Mouse (Mus musculus): ENCODE data around the gene Gprin2.

Gene Gprin2

DNA sequence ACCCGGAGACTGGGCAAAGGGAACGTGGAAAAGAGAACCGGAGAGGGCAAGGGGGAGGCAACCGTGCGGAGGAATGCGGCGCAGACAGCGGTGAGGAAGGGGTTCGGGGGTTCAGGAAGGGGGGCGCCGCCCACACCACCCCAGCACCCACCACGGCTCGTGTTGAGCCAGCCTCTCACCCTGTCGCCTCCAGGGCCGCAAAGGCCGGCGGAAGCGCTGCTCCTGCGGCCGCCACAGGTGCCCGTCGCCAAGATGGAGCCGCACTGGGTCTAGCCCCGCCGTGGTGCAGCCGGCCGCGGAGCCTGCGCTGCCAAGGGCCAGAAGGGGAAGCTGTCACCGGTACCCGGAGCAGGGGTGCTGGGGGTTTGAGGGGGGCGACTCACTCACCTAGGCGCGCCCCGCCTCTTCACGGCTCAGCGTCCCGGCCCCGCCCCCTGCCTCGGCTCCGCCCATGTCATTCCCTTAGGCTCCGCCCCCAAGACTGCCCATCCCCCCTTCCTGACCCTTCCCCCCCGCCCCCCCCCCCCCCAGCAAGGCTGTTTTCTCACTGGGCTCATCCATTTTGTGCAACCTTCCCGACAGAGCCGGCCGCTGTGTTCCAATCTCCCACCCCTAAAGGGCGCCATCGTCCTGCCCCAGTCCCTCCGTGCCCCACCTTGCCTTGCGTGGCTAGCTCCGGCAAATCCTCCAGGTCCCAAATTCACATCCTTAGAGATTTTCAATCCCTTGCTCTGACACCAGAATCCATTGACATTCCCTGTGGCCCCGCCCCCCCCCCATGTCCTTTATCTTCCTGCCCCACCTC is at the start of gene Gprin2:
Gprin2 (minus strand) TSS at position 423 of the 805 bp plus-strand sequence.
- no peak for DNase-seq (ENCODE audit: low spot score in 2 of 2)

DNA sequence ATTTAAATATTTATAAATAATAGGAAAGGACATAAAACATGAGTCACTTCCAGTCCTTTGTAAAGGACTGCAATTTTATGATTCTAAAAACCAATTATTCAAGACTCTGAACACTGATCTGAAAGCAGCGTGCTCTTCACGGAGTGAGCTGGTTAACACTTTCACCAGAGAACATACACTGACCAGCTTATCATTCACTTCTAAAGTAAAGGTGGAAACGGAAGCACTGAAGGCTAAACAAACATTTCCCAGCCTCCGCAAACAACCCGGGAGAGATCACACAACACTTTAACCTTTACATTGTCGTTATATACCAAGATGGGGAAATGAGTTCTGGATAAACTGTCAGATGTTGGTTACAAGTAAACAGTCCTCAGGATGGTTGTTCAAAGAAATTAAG is 39.2 kb upstream of the Gprin2 start:
- no peak for DNase-seq (ENCODE audit: low spot score in 2 of 2)

GRCm38 (mm10) chr14:34240263-34240662 is 38.8 kb upstream of the Gprin2 start:
- DNase-seq (ENCODE audit: low spot score in 2 of 2) = no peak

- peak in 1 of 2 experiments; percentile 40 for DNase-seq (ENCODE audit: low spot score in 2 of 2)
Measured at GRCm38 (mm10) chr14:34234630-34235380, 33.4 kb upstream of the Gprin2 start.

GRCm38 (mm10) chr14:34233846-34234245 is 32.4 kb upstream of the Gprin2 start:
- DNase-seq (ENCODE audit: low spot score in 2 of 2) = no peak

GRCm38 (mm10) chr14:34232866-34233680 is 31.6 kb upstream of the Gprin2 start:
- no peak for DNase-seq (ENCODE audit: low spot score in 2 of 2)

DNA sequence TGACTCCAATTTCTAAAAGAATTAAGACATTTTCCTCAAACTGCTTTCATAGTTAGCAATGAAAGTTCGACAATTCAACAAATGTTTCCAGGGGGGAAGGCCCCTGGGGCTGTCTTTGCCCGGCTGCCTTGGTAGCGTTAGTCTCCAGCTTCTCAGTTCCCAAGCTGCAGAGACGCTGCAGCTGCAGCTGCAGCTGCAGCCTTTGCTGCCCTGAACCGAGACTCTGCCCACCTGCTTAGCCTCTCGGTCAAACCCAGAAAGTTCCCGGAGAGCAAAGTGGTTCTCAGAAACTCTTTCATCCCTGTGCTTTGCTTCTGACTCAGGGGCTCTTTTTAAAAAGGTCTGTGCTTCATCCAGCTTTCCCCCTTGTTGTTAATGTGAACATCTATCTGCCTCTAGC is 30.9 kb upstream of the Gprin2 start:
- no peak for DNase-seq (ENCODE audit: low spot score in 2 of 2)

DNA sequence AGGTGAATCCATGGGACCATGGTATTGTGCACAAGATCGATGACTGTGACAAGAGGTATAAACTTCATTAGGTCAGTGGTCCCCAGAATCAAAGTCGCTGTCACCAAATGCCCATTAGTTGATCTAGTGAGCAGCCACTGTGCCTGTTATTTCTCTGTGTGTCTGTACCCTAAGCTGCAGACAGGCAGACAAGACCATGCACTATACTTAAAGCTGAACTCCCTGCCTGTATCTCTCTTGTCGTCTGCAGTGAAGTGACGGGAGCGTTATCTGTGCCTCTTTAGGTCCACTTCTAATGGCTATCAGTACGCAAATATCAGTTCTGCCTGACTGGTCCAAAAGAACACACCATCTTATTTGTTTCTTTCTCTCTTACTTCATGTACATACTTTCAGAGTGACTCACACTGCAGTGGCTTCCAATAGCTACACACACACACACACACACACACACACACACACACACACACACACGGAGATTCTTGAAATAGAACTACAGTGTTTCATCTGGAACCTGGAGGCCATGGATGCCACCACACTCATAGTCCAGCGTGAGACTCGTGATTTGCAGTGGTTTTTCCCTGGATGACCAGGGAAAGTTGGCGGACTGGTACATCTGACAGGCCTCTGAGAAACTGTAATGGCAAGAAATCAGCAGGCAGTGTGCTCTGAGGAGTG is 27.5 kb upstream of the Gprin2 start:
- no peak for DNase-seq (ENCODE audit: low spot score in 2 of 2)

DNA sequence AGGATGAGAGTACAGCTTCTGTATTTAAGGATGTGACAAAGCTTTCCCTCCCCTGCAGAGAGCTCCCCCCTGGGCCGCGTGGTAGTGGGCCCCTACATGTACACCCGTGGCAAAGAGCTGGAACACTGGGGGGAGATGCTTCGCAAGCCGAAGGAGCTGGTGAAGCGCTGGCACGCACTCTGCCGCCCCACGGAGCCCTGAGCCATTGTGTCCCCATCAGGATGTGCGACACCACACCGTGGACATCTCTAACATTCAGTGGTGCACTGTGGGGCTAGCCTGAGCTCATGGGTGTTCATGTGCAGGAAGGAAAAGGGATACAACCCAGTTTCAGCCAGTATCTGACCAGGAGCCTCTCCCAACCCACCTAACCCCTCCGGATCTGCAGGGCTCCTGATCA is 26.5 kb upstream of the Gprin2 start:
- DNase-seq (ENCODE audit: low spot score in 2 of 2) = no peak

DNA sequence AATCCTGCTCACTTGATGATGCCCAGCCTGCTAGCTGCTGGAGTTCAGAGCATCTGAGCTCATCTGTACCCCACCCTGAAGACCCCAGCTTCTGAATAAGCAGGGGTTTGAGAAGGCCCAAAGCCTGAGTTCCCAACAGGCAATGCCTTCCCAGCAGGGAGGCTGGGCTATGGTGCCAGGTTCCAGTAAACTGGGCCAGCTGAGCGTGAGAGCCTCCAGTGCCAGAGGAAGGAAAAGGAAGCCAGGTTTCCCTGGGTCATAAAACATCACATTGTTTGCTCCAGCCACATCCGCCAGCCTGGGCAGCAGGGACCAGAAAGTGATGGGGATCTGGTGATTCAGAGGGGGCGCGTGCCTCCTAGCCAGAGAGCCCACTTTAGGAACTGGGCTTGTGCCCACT is 25.1 kb upstream of the Gprin2 start:
- DNase-seq (ENCODE audit: low spot score in 2 of 2) = no peak

DNA sequence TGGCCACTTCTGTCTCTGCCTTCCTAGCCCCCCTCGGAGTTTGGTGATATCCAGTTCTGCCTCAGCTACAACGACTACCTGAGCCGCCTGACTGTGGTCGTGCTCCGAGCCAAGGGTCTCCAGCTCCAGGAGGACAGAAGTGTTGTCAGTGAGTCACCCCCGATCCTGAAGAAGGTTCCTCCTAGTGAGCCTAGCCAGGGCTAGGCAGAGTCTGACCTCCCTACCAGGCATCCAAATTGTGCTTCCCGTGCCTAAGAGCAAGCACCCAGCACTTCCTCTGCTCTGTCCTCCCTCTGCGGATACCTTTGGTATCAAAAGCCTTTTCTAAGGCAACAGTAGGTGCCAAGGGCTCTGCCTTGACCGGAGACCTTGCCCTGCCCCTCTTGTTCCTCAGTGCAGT is 24.5 kb upstream of the Gprin2 start:
- DNase-seq (ENCODE audit: low spot score in 2 of 2) = no peak

GRCm38 (mm10) chr14:34223362-34223898 is 22.0 kb upstream of the Gprin2 start:
- DNase-seq (ENCODE audit: low spot score in 2 of 2) = no peak

GRCm38 (mm10) chr14:34221416-34222077 is 20.1 kb upstream of the Gprin2 start:
- DNase-seq (ENCODE audit: low spot score in 2 of 2) = no peak

- no peak for DNase-seq (ENCODE audit: low spot score in 2 of 2)
Measured at GRCm38 (mm10) chr14:34220426-34220825, 19.0 kb upstream of the Gprin2 start.

DNA sequence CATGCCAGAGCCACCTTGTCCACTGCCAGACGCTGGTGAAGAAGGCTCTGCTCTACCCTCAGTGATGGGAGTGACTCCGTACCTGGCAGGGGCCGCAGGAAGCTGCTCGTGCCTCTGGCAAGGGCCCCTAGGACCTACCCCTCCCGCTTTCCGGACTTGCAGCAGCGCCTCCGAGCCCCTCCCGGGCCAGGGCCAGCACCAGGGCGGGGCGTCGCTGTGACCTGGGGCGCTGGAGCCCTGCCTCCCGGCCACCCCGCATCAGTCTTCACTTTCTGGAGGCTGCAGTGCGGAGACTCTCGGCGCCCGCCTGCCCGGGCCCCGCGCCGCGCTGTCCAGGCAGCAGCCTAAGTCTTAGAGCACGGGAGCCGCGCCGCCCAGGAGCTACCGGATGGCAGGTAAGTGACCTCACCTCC is 18.3 kb upstream of the Gprin2 start:
- DNase-seq (ENCODE audit: low spot score in 2 of 2) = no peak

- DNase-seq (ENCODE audit: low spot score in 2 of 2) = no peak
Measured at GRCm38 (mm10) chr14:34219295-34219694, 17.8 kb upstream of the Gprin2 start, which contains the start of gene Syt15. TSS of gene Syt15 (plus strand) at chr14:34219595.

DNA sequence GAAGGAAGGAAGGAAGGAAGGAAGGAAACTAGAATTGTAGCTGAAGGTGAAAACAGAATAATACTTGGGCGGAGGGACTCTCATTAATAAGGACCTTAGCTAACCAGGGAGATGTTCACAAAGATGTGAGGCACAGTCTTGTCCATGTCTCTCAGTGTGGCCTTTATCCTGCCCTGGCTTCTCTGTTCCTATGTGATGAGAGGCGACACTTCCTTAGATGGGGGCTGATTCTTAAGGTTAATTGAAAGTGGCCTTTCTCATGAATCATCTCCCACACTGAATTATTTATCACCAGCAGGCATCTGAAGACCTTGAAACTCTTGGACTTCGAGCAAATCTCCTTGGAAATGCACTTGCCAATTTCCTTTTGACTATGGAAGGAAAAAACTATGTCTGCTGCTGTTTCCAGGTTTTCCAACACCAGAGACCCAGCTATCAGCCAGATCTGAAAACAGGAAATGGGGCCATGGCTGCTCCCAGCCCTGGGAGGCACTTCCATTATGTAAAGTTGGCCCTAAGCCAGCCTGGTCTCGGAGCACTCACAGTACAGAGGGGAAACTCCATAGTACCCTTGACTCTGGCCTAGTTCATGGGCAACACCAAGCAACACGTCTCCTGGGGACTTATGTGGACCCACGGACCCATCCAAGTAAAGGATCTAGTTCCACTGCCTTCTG is 14.1 kb upstream of the Gprin2 start:
- DNase-seq (ENCODE audit: low spot score in 2 of 2) = no peak

- no peak for DNase-seq (ENCODE audit: low spot score in 2 of 2)
Measured at GRCm38 (mm10) chr14:34209942-34210341, 8.5 kb upstream of the Gprin2 start.

GRCm38 (mm10) chr14:34209080-34209479 is 7.6 kb upstream of the Gprin2 start:
- DNase-seq (ENCODE audit: low spot score in 2 of 2) = no peak

GRCm38 (mm10) chr14:34208651-34209050 is 7.2 kb upstream of the Gprin2 start:
- peak in 1 of 2 experiments; percentile 53 for DNase-seq (ENCODE audit: low spot score in 2 of 2)
